Mouse (Mus musculus): ENCODE measurements around the gene Safb2. TPM values are rescaled to one million over a fixed set of nuclear protein-coding genes. Genes with fewer than 3 reads are reported as not detected.

The Safb2 gene
- total and polyA plus RNA-seq, 2 experiments from 2014 or later: 24.9 to 63.4 TPM

- no peaks in the 10 kb centered on the region for H3K4me1 ChIP-seq (ENCODE audit: control insufficient read depth, insufficient read depth)
Observed at GRCm38 (mm10) chr17:56566293-56566692, 18.1 kb downstream of the Safb2 start.

GRCm38 (mm10) chr17:56561866-56562265, 22.5 kb downstream of the Safb2 start:
- 89% methylated on average over 2 of the region's 2 CpGs for WGBS
- peaks cover 60% of the 10 kb centered on the region for H3K36me3 ChIP-seq (replicated peaks; ENCODE audit: control insufficient read depth, insufficient read depth, low read length)

More at GRCm38 (mm10) chr17:56566293-56566692, 18.1 kb downstream of the Safb2 start:
- H3K9me3 ChIP-seq (replicated peaks; ENCODE audit: control insufficient read depth, low read length): no peaks in the 10 kb centered on the region
- no peak overlapping the region for H3K9ac ChIP-seq (replicated peaks; ENCODE audit: low read depth, low read length)
- H3K27me3 ChIP-seq (ENCODE audit: control insufficient read depth, insufficient read depth, low read length): no peaks in the 10 kb centered on the region
- 88% methylated on average over 29 of the region's 29 CpGs for WGBS
- peaks cover 99% of the 10 kb centered on the region for H3K36me3 ChIP-seq (replicated peaks; ENCODE audit: control insufficient read depth, insufficient read depth, low read length)
- TF ChIP-seq CTCF (IDR thresholded peaks at IDR 0.05; ENCODE audit: low read depth) (no peak), EP300 (IDR thresholded peaks at IDR 0.05; ENCODE audit: low read depth) (no peak)
- ATAC-seq (ENCODE audit: insufficient read depth, low read depth) (no peak), DNase-seq (ENCODE audit: low spot score) (no peak)
- no peak overlapping the region for H3K4me2 ChIP-seq (ENCODE audit: low read depth, low read length)
- no peak overlapping the region for H3K4me3 ChIP-seq (ENCODE audit: low read depth, low read length)
- H3K27ac ChIP-seq (ENCODE audit: low read depth): no peak overlapping the region

GRCm38 (mm10) chr17:56560131-56560530, 24.3 kb downstream of the Safb2 start:
- no peak for TF ChIP-seq EP300 (IDR thresholded peaks at IDR 0.05; ENCODE audit: low read depth)
- no peak for TF ChIP-seq CTCF (IDR thresholded peaks at IDR 0.05; ENCODE audit: low read depth)
- H3K4me3 ChIP-seq (ENCODE audit: low read depth, low read length): no peak overlapping the region
- no peak overlapping the region for H3K4me2 ChIP-seq (ENCODE audit: low read depth, low read length)
- no peak overlapping the region for H3K9ac ChIP-seq (replicated peaks; ENCODE audit: low read depth, low read length)
- no peak overlapping the region for H3K27ac ChIP-seq (ENCODE audit: low read depth)
- no peaks in the 10 kb centered on the region for H3K9me3 ChIP-seq (replicated peaks; ENCODE audit: control insufficient read depth, low read length)
- no peaks in the 10 kb centered on the region for H3K27me3 ChIP-seq (ENCODE audit: control insufficient read depth, insufficient read depth, low read length)
- 47% methylated on average over 1 of the region's 1 CpGs for WGBS
- H3K36me3 ChIP-seq (replicated peaks; ENCODE audit: control insufficient read depth, insufficient read depth, low read length): peaks cover 43% of the 10 kb centered on the region
- ATAC-seq (ENCODE audit: insufficient read depth, low read depth) (no peak), DNase-seq (ENCODE audit: low spot score) (no peak)
- H3K4me1 ChIP-seq (ENCODE audit: control insufficient read depth, insufficient read depth): no peaks in the 10 kb centered on the region

More at GRCm38 (mm10) chr17:56561866-56562265, 22.5 kb downstream of the Safb2 start:
- Histone ChIP-seq H3K4me2 (ENCODE audit: low read depth, low read length) (no peak overlapping the region), H3K4me1 (ENCODE audit: control insufficient read depth, insufficient read depth) (no peaks in the 10 kb centered on the region), H3K27me3 (ENCODE audit: control insufficient read depth, insufficient read depth, low read length) (no peaks in the 10 kb centered on the region), H3K9ac (replicated peaks; ENCODE audit: low read depth, low read length) (no peak overlapping the region), H3K9me3 (replicated peaks; ENCODE audit: control insufficient read depth, low read length) (no peaks in the 10 kb centered on the region), H3K27ac (ENCODE audit: low read depth) (no peak overlapping the region), H3K4me3 (ENCODE audit: low read depth, low read length) (no peak overlapping the region)
- ATAC-seq (ENCODE audit: insufficient read depth, low read depth) (no peak), DNase-seq (ENCODE audit: low spot score) (no peak)
- TF ChIP-seq EP300 (IDR thresholded peaks at IDR 0.05; ENCODE audit: low read depth): no peak
- no peak for TF ChIP-seq CTCF (IDR thresholded peaks at IDR 0.05; ENCODE audit: low read depth)

GRCm38 (mm10) chr17:56559386-56559785, 25.0 kb downstream of the Safb2 start:
- H3K9ac ChIP-seq (replicated peaks; ENCODE audit: low read depth, low read length): no peak overlapping the region
- H3K27me3 ChIP-seq (ENCODE audit: control insufficient read depth, insufficient read depth, low read length): no peaks in the 10 kb centered on the region
- H3K4me2 ChIP-seq (ENCODE audit: low read depth, low read length): no peak overlapping the region
- no peak overlapping the region for H3K4me3 ChIP-seq (ENCODE audit: low read depth, low read length)
- WGBS: 58% methylated on average over 3 of the region's 3 CpGs
- no peaks in the 10 kb centered on the region for H3K9me3 ChIP-seq (replicated peaks; ENCODE audit: control insufficient read depth, low read length)
- TF ChIP-seq CTCF (IDR thresholded peaks at IDR 0.05; ENCODE audit: low read depth): no peak
- TF ChIP-seq EP300 (IDR thresholded peaks at IDR 0.05; ENCODE audit: low read depth): no peak
- peaks cover 35% of the 10 kb centered on the region for H3K36me3 ChIP-seq (replicated peaks; ENCODE audit: control insufficient read depth, insufficient read depth, low read length)
- H3K4me1 ChIP-seq (ENCODE audit: control insufficient read depth, insufficient read depth): no peaks in the 10 kb centered on the region
- no peak for ATAC-seq (ENCODE audit: insufficient read depth, low read depth)
- no peak for DNase-seq (ENCODE audit: low spot score)
- no peak overlapping the region for H3K27ac ChIP-seq (ENCODE audit: low read depth)

- no peak overlapping the region for H3K9ac ChIP-seq (replicated peaks; ENCODE audit: low read depth, low read length)
- H3K4me3 ChIP-seq (ENCODE audit: low read depth, low read length): no peak overlapping the region
- no peaks in the 10 kb centered on the region for H3K27me3 ChIP-seq (ENCODE audit: control insufficient read depth, insufficient read depth, low read length)
- DNase-seq (ENCODE audit: low spot score) (peak; percentile 42), ATAC-seq (ENCODE audit: insufficient read depth, low read depth) (peak; percentile 58; the same call in 1 of the 2 replicates)
- WGBS: 19% methylated on average over 3 of the region's 3 CpGs
- no peak for TF ChIP-seq EP300 (IDR thresholded peaks at IDR 0.05; ENCODE audit: low read depth)
- TF ChIP-seq CTCF (IDR thresholded peaks at IDR 0.05; ENCODE audit: low read depth): peak; percentile 74
- no peaks in the 10 kb centered on the region for H3K9me3 ChIP-seq (replicated peaks; ENCODE audit: control insufficient read depth, low read length)
- H3K4me2 ChIP-seq (ENCODE audit: low read depth, low read length): no peak overlapping the region
- no peak overlapping the region for H3K27ac ChIP-seq (ENCODE audit: low read depth)
- no peaks in the 10 kb centered on the region for H3K4me1 ChIP-seq (ENCODE audit: control insufficient read depth, insufficient read depth)
- peaks cover 26% of the 10 kb centered on the region for H3K36me3 ChIP-seq (replicated peaks; ENCODE audit: control insufficient read depth, insufficient read depth, low read length)
Observed at GRCm38 (mm10) chr17:56558448-56558847, 25.9 kb downstream of the Safb2 start.

- 70% methylated on average over 20 of the region's 20 CpGs for WGBS
- TF ChIP-seq CTCF (IDR thresholded peaks at IDR 0.05; ENCODE audit: low read depth) (no peak), EP300 (IDR thresholded peaks at IDR 0.05; ENCODE audit: low read depth) (no peak)
- no peak for ATAC-seq (ENCODE audit: insufficient read depth, low read depth)
- no peak for DNase-seq (ENCODE audit: low spot score)
- Histone ChIP-seq H3K4me2 (ENCODE audit: low read depth, low read length) (no peak within 1 kb of the TSS), H3K4me1 (ENCODE audit: control insufficient read depth, insufficient read depth) (no peaks in the 10 kb centered on the region), H3K9ac (replicated peaks; ENCODE audit: low read depth, low read length) (no peak within 1 kb of the TSS), H3K36me3 (replicated peaks; ENCODE audit: control insufficient read depth, insufficient read depth, low read length) (no peaks in the 10 kb centered on the region), H3K27me3 (ENCODE audit: control insufficient read depth, insufficient read depth, low read length) (no peaks in the 10 kb centered on the region), H3K4me3 (ENCODE audit: low read depth, low read length) (no peak within 1 kb of the TSS), H3K27ac (ENCODE audit: low read depth) (no peak within 1 kb of the TSS), H3K9me3 (replicated peaks; ENCODE audit: control insufficient read depth, low read length) (no peaks in the 10 kb centered on the region)
Observed at GRCm38 (mm10) chr17:56554122-56554551, 30.2 kb downstream of the Safb2 start, which contains the start of gene Gm20219. Gm20219 (minus strand) TSS chr17:56554387.

Data from heart, postnatal 0 days (tissue).